In the genomic region with DNA sequence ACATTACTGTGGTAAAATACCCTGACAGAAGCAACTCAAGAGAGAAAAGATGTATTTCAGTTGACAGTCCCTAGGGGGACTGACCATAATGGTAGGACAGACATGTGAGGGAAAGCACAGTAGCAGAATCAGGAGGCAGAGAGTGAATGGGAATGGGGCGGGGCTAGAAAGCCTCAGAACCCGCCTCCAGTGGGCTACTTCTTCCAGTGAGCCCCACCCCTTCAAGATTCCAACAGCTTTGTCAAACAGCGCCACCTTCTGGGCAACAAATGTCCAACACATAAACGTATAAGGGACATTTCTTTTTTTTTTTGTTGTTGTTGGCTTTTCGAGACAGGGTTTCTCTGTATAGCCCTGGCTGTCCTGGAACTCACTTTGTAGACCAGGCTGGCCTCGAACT, we compare ENCODE assay signal across 9 mouse cellular contexts. TPM values are rescaled to one million over a fixed set of nuclear protein-coding genes. Genes with fewer than 3 reads are reported as not detected.
DNase-seq lines count a peak whose midpoint lies in the region; ATAC-seq and TF ChIP-seq lines count a peak whose summit lies in the region.
"Had no signal": no experiment of that assay in that cellular context is flagged by ENCODE, and none has a peak within 500 bp of the region (broad histone marks: within the 10 kb centered on the region; RNA-seq: fewer than 3 reads in every experiment).

No protein-coding gene starts in this region.

- H3K4me3 ChIP-seq in left cerebral cortex, adult 2 months, result no peak overlapping the region
- H3K4me3 ChIP-seq: limb, embryonic 13.5 days had no signal

- in situ Hi-C loops in Patski (cut with MboI; ENCODE audit: low pct_unique_long_range_greater_than_20kb), result no loop called here

- peak; percentile 42 for ATAC-seq in Patski

- POLR2A ChIA-PET in Patski (lab: Charles Lee), result interaction anchor here (1.1 kb wide), 1 partner anchor 84 kb away, joined by 4 read pairs; the partner anchor contains the start of gene Rbl2

- intact Hi-C loops in left cerebral cortex, adult 2 months (cut with DNase I), result no loop called here

- TF ChIP-seq CTCF in left cerebral cortex, adult 2 months (IDR thresholded peaks at IDR 0.05), result peak; percentile 21
- TF ChIP-seq CTCF in Patski (IDR thresholded peaks at IDR 0.05), result peak; percentile 78

- no peak overlapping the region for H3K27ac ChIP-seq in left cerebral cortex, adult 2 months
- H3K27ac ChIP-seq: limb, embryonic 13.5 days had no signal

- CTCF ChIA-PET in Patski (lab: Charles Lee), result interaction anchor here (1.4 to 2.6 kb wide), 3 partner anchors 11 to 36 kb away, joined by 4 to 12 read pairs (median 9); no protein-coding TSS in a partner anchor

- H3K27me3 ChIP-seq in Patski, result peaks cover under 1% of the 10 kb centered on the region
- H3K27me3 ChIP-seq: limb, embryonic 13.5 days had no signal

- DNase-seq in left cerebral cortex, adult 2 months (ENCODE audit: extremely low spot score in 1 of 2, low spot score in 2 of 2), result no peak
- no peak for DNase-seq in left cerebral cortex, adult 18-20 months (ENCODE audit: low spot score in 2 of 2)
- no peak for DNase-seq in Patski (ENCODE audit: low read depth, low spot score)
- DNase-seq in kidney, postnatal 14 days, result peak; percentile 67
- DNase-seq in retina, postnatal 7 days (ENCODE audit: low read depth, low spot score), result peak; percentile 72
- DNase-seq in spleen, adult 18-20 months, result no peak
- no peak for DNase-seq in adrenal gland, postnatal 25 days
- no peak for DNase-seq in layer of hippocampus, postnatal 10 days (ENCODE audit: low spot score in 2 of 2)

RNA-seq across cellular contexts. Expression of gene Aktip, which starts 45.2 kb away (rescaled TPM):
- total RNA-seq in left cerebral cortex, adult 2 months (2021), result 100 to 1,000 TPM; 120 to 121 TPM
- total RNA-seq in left cerebral cortex, adult 18-20 months (2021), result 100 to 1,000 TPM; 137 to 138 TPM
- polyA plus RNA-seq in Patski (2021), result 88.1 TPM
- total RNA-seq in adrenal gland, postnatal 25 days (2021), result 37.8 and 39.6 TPM in 2 replicates
- 10 to 100 TPM; 62.6 to 73.8 TPM for total RNA-seq in layer of hippocampus, postnatal 10 days (2021)

Comparison
In these comparisons a context has a peak if more than half of its experiments do, and no peak if none do; other contexts are left out.
1. DNase-seq: peak in kidney, postnatal 14 days (single experiment) and retina, postnatal 7 days (single experiment); none in left cerebral cortex, adult 2 months (0 of 2), left cerebral cortex, adult 18-20 months (0 of 2), Patski (single experiment), spleen, adult 18-20 months (0 of 2), adrenal gland, postnatal 25 days (single experiment) and layer of hippocampus, postnatal 10 days (0 of 2).